Mouse (Mus musculus): ENCODE results near the gene Erg. TPM values are rescaled to one million over a fixed set of nuclear protein-coding genes. Genes with fewer than 3 reads are reported as not detected.
A peak's percentile ranks its signal among the peaks of the same experiment; 100 is the strongest.

Gene Erg
- polyA plus RNA-seq, 1 experiment from 2014 or later = 9.5 TPM

- 80% methylated on average over 8 of the region's 8 CpGs for WGBS
- ATAC-seq (ENCODE audit: low FRiP score, low TSS enrichment) = no peak
- no peaks in the 10 kb centered on the region for H3K4me1 ChIP-seq (ENCODE audit: insufficient read depth, low read length)
These were observed 93.1 kb downstream of the Erg start for GRCm38 (mm10) chr16:95493336-95493735.

GRCm38 (mm10) chr16:95492146-95492545 lies 94.2 kb downstream of the Erg start:
- Histone ChIP-seq H3K27me3 (ENCODE audit: insufficient read depth, low read length) (no peaks in the 10 kb centered on the region), H3K4me1 (ENCODE audit: insufficient read depth, low read length) (no peaks in the 10 kb centered on the region), H3K4me2 (replicated peaks; ENCODE audit: low read depth, low read length) (no peak overlapping the region), H3K9me3 (ENCODE audit: low read length) (no peaks in the 10 kb centered on the region), H3K4me3 (ENCODE audit: low read length) (no peak overlapping the region), H3K27ac (ENCODE audit: low read length) (no peak overlapping the region), H3K36me3 (ENCODE audit: insufficient read depth, low read length) (no peaks in the 10 kb centered on the region), H3K9ac (replicated peaks; ENCODE audit: low read length) (no peak overlapping the region)
- ATAC-seq (ENCODE audit: low FRiP score, low TSS enrichment) = no peak
- WGBS = 86% methylated on average over 7 of the region's 7 CpGs

More at GRCm38 (mm10) chr16:95493336-95493735, 93.1 kb downstream of the Erg start:
- Histone ChIP-seq H3K4me3 (ENCODE audit: low read length) (no peak overlapping the region), H3K36me3 (ENCODE audit: insufficient read depth, low read length) (no peaks in the 10 kb centered on the region), H3K9ac (replicated peaks; ENCODE audit: low read length) (no peak overlapping the region), H3K27ac (ENCODE audit: low read length) (no peak overlapping the region), H3K4me2 (replicated peaks; ENCODE audit: low read depth, low read length) (no peak overlapping the region), H3K9me3 (ENCODE audit: low read length) (no peaks in the 10 kb centered on the region), H3K27me3 (ENCODE audit: insufficient read depth, low read length) (no peaks in the 10 kb centered on the region)

- H3K4me1 ChIP-seq (ENCODE audit: insufficient read depth, low read length) = no peaks in the 10 kb centered on the region
- no peak for ATAC-seq (ENCODE audit: low FRiP score, low TSS enrichment)
- 72% methylated on average over 5 of the region's 5 CpGs for WGBS
- H3K36me3 ChIP-seq (ENCODE audit: insufficient read depth, low read length) = no peaks in the 10 kb centered on the region
- no peak overlapping the region for H3K27ac ChIP-seq (ENCODE audit: low read length)
- H3K9ac ChIP-seq (replicated peaks; ENCODE audit: low read length) = no peak overlapping the region
- no peaks in the 10 kb centered on the region for H3K9me3 ChIP-seq (ENCODE audit: low read length)
- H3K4me2 ChIP-seq (replicated peaks; ENCODE audit: low read depth, low read length) = no peak overlapping the region
- no peak overlapping the region for H3K4me3 ChIP-seq (ENCODE audit: low read length)
- no peaks in the 10 kb centered on the region for H3K27me3 ChIP-seq (ENCODE audit: insufficient read depth, low read length)
These were observed 96.0 kb downstream of the Erg start for GRCm38 (mm10) chr16:95490386-95490785.

- Histone ChIP-seq H3K4me1 (ENCODE audit: insufficient read depth, low read length) (no peaks in the 10 kb centered on the region), H3K27ac (ENCODE audit: low read length) (no peak overlapping the region), H3K4me3 (ENCODE audit: low read length) (no peak overlapping the region), H3K36me3 (ENCODE audit: insufficient read depth, low read length) (no peaks in the 10 kb centered on the region), H3K4me2 (replicated peaks; ENCODE audit: low read depth, low read length) (no peak overlapping the region), H3K9me3 (ENCODE audit: low read length) (no peaks in the 10 kb centered on the region), H3K9ac (replicated peaks; ENCODE audit: low read length) (no peak overlapping the region), H3K27me3 (ENCODE audit: insufficient read depth, low read length) (no peaks in the 10 kb centered on the region)
- no peak for ATAC-seq (ENCODE audit: low FRiP score, low TSS enrichment)
- 69% methylated on average over 9 of the region's 9 CpGs for WGBS
These were observed 98.6 kb downstream of the Erg start for GRCm38 (mm10) chr16:95487606-95488351.

GRCm38 (mm10) chr16:95481176-95481575 lies 105.2 kb downstream of the Erg start:
- Histone ChIP-seq H3K27ac (ENCODE audit: low read length) (no peak overlapping the region), H3K36me3 (ENCODE audit: insufficient read depth, low read length) (no peaks in the 10 kb centered on the region), H3K27me3 (ENCODE audit: insufficient read depth, low read length) (no peaks in the 10 kb centered on the region), H3K9ac (replicated peaks; ENCODE audit: low read length) (no peak overlapping the region), H3K9me3 (ENCODE audit: low read length) (no peaks in the 10 kb centered on the region), H3K4me2 (replicated peaks; ENCODE audit: low read depth, low read length) (no peak overlapping the region), H3K4me3 (ENCODE audit: low read length) (no peak overlapping the region), H3K4me1 (ENCODE audit: insufficient read depth, low read length) (no peaks in the 10 kb centered on the region)
- ATAC-seq (ENCODE audit: low FRiP score, low TSS enrichment) = no peak
- 84% methylated on average over 13 of the region's 13 CpGs for WGBS

GRCm38 (mm10) chr16:95478558-95478957 lies 107.8 kb downstream of the Erg start:
- Histone ChIP-seq H3K27ac (ENCODE audit: low read length) (no peak overlapping the region), H3K9me3 (ENCODE audit: low read length) (no peaks in the 10 kb centered on the region), H3K4me1 (ENCODE audit: insufficient read depth, low read length) (no peaks in the 10 kb centered on the region), H3K36me3 (ENCODE audit: insufficient read depth, low read length) (no peaks in the 10 kb centered on the region), H3K27me3 (ENCODE audit: insufficient read depth, low read length) (no peaks in the 10 kb centered on the region), H3K4me3 (ENCODE audit: low read length) (no peak overlapping the region), H3K9ac (replicated peaks; ENCODE audit: low read length) (no peak overlapping the region), H3K4me2 (replicated peaks; ENCODE audit: low read depth, low read length) (no peak overlapping the region)
- ATAC-seq (ENCODE audit: low FRiP score, low TSS enrichment) = no peak
- 71% methylated on average over 5 of the region's 5 CpGs for WGBS

- no peak overlapping the region for H3K4me2 ChIP-seq (replicated peaks; ENCODE audit: low read depth, low read length)
- no peaks in the 10 kb centered on the region for H3K4me1 ChIP-seq (ENCODE audit: insufficient read depth, low read length)
- no peak overlapping the region for H3K9ac ChIP-seq (replicated peaks; ENCODE audit: low read length)
- 80% methylated on average over 3 of the region's 3 CpGs for WGBS
- no peaks in the 10 kb centered on the region for H3K9me3 ChIP-seq (ENCODE audit: low read length)
- H3K27me3 ChIP-seq (ENCODE audit: insufficient read depth, low read length) = no peaks in the 10 kb centered on the region
- no peak overlapping the region for H3K4me3 ChIP-seq (ENCODE audit: low read length)
- H3K36me3 ChIP-seq (ENCODE audit: insufficient read depth, low read length) = no peaks in the 10 kb centered on the region
- no peak overlapping the region for H3K27ac ChIP-seq (ENCODE audit: low read length)
- no peak for ATAC-seq (ENCODE audit: low FRiP score, low TSS enrichment)
These were observed 111.4 kb downstream of the Erg start for GRCm38 (mm10) chr16:95475041-95475440.

- Histone ChIP-seq H3K4me1 (ENCODE audit: insufficient read depth, low read length) (no peaks in the 10 kb centered on the region), H3K4me3 (ENCODE audit: low read length) (no peak overlapping the region), H3K27ac (ENCODE audit: low read length) (no peak overlapping the region), H3K4me2 (replicated peaks; ENCODE audit: low read depth, low read length) (no peak overlapping the region), H3K9ac (replicated peaks; ENCODE audit: low read length) (no peak overlapping the region), H3K36me3 (ENCODE audit: insufficient read depth, low read length) (no peaks in the 10 kb centered on the region), H3K9me3 (ENCODE audit: low read length) (no peaks in the 10 kb centered on the region), H3K27me3 (ENCODE audit: insufficient read depth, low read length) (no peaks in the 10 kb centered on the region)
- no peak for ATAC-seq (ENCODE audit: low FRiP score, low TSS enrichment)
- WGBS = 87% methylated on average over 3 of the region's 3 CpGs
These were observed 112.4 kb downstream of the Erg start for GRCm38 (mm10) chr16:95473946-95474345.

GRCm38 (mm10) chr16:95472771-95473170 lies 113.6 kb downstream of the Erg start:
- H3K4me1 ChIP-seq (ENCODE audit: insufficient read depth, low read length) = no peaks in the 10 kb centered on the region
- no peak overlapping the region for H3K27ac ChIP-seq (ENCODE audit: low read length)
- 30% methylated on average over 11 of the region's 11 CpGs for WGBS
- H3K9me3 ChIP-seq (ENCODE audit: low read length) = no peaks in the 10 kb centered on the region
- H3K4me3 ChIP-seq (ENCODE audit: low read length) = no peak overlapping the region
- no peaks in the 10 kb centered on the region for H3K36me3 ChIP-seq (ENCODE audit: insufficient read depth, low read length)
- 0 out of 2 replicates have a peak, but pooled peaks have one; percentile 4 for ATAC-seq (ENCODE audit: low FRiP score, low TSS enrichment)
- H3K27me3 ChIP-seq (ENCODE audit: insufficient read depth, low read length) = no peaks in the 10 kb centered on the region
- H3K9ac ChIP-seq (replicated peaks; ENCODE audit: low read length) = no peak overlapping the region
- no peak overlapping the region for H3K4me2 ChIP-seq (replicated peaks; ENCODE audit: low read depth, low read length)

GRCm38 (mm10) chr16:95469262-95470139 lies 116.9 kb downstream of the Erg start:
- no peak overlapping the region for H3K9ac ChIP-seq (replicated peaks; ENCODE audit: low read length)
- H3K4me2 ChIP-seq (replicated peaks; ENCODE audit: low read depth, low read length) = no peak overlapping the region
- no peak overlapping the region for H3K27ac ChIP-seq (ENCODE audit: low read length)
- WGBS = 65% methylated on average over 9 of the region's 9 CpGs
- no peak for ATAC-seq (ENCODE audit: low FRiP score, low TSS enrichment)
- no peaks in the 10 kb centered on the region for H3K36me3 ChIP-seq (ENCODE audit: insufficient read depth, low read length)
- no peaks in the 10 kb centered on the region for H3K27me3 ChIP-seq (ENCODE audit: insufficient read depth, low read length)
- no peaks in the 10 kb centered on the region for H3K4me1 ChIP-seq (ENCODE audit: insufficient read depth, low read length)
- H3K9me3 ChIP-seq (ENCODE audit: low read length) = no peaks in the 10 kb centered on the region
- H3K4me3 ChIP-seq (ENCODE audit: low read length) = no peak overlapping the region
